Mouse (Mus musculus): ENCODE measurements around the gene Eef1e1. TPM values are rescaled to one million over a fixed set of nuclear protein-coding genes. Genes with fewer than 3 reads are reported as not detected.

Gene Eef1e1
- polyA plus RNA-seq, 1 experiment: 18.3 TPM

DNA sequence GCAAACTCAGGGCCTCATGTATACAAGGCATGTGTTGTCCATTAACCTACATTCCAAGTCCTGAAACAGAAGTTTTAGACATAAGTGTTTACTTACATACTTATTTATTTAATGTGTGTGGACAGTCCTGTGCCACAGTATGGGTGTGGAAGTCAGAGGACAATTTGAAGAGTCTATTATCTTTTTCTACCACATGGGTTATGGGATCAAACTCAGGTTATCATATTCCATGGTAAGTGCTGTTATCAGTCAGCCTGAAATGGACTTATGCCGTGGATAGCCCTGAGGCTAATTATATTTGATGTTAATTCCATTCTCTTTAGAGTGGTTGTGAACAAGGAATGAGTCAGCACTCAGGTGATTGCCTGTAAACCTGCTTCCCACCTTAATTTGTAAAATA lies 5.9 kb upstream of the Eef1e1 start:
- TF ChIP-seq POLR2A (IDR thresholded peaks at IDR 0.05; ENCODE audit: borderline replicate concordance, insufficient read depth, low read length) (no peak), CTCF (IDR thresholded peaks at IDR 0.05; ENCODE audit: borderline replicate concordance, insufficient read depth, low read depth, low read length) (no peak)
- no peak for DNase-seq
- 63% methylated on average over 1 of the region's 1 CpGs for WGBS
- H3K4me1 ChIP-seq (ENCODE audit: control insufficient read depth, insufficient read depth, low read length): no peaks in the 10 kb centered on the region
- H3K27me3 ChIP-seq (ENCODE audit: control insufficient read depth, insufficient read depth, low read length): no peaks in the 10 kb centered on the region
- H3K27ac ChIP-seq (ENCODE audit: insufficient read depth, low read length): no peak overlapping the region
- H3K4me3 ChIP-seq (replicated peaks; ENCODE audit: insufficient read depth, low read depth, low read length): no peak overlapping the region

- Histone ChIP-seq H3K27ac (ENCODE audit: insufficient read depth, low read length) (no peak overlapping the region), H3K4me3 (replicated peaks; ENCODE audit: insufficient read depth, low read depth, low read length) (no peak overlapping the region), H3K27me3 (ENCODE audit: control insufficient read depth, insufficient read depth, low read length) (no peaks in the 10 kb centered on the region), H3K4me1 (ENCODE audit: control insufficient read depth, insufficient read depth, low read length) (peaks cover 3% of the 10 kb centered on the region; the same call in 1 of the 2 replicates)
- 90% methylated on average over 12 of the region's 12 CpGs for WGBS
- no peak for DNase-seq
- TF ChIP-seq CTCF (IDR thresholded peaks at IDR 0.05; ENCODE audit: borderline replicate concordance, insufficient read depth, low read depth, low read length): no peak
- no peak for TF ChIP-seq POLR2A (IDR thresholded peaks at IDR 0.05; ENCODE audit: borderline replicate concordance, insufficient read depth, low read length)
These were observed 772 bp upstream of the Eef1e1 start for GRCm38 (mm10) chr13:38659524-38660136.

- DNase-seq: no peak
- TF ChIP-seq POLR2A (IDR thresholded peaks at IDR 0.05; ENCODE audit: borderline replicate concordance, insufficient read depth, low read length) (no peak), CTCF (IDR thresholded peaks at IDR 0.05; ENCODE audit: borderline replicate concordance, insufficient read depth, low read depth, low read length) (no peak)
- Histone ChIP-seq H3K27ac (ENCODE audit: insufficient read depth, low read length) (no peak overlapping the region), H3K4me3 (replicated peaks; ENCODE audit: insufficient read depth, low read depth, low read length) (peak overlapping the region; percentile 59), H3K27me3 (ENCODE audit: control insufficient read depth, insufficient read depth, low read length) (no peaks in the 10 kb centered on the region), H3K4me1 (ENCODE audit: control insufficient read depth, insufficient read depth, low read length) (peaks cover 3% of the 10 kb centered on the region; the same call in 1 of the 2 replicates)
- 23% methylated on average over 4 of the region's 4 CpGs for WGBS
These were observed 993 bp downstream of the Eef1e1 start for GRCm38 (mm10) chr13:38657865-38658264.

DNA sequence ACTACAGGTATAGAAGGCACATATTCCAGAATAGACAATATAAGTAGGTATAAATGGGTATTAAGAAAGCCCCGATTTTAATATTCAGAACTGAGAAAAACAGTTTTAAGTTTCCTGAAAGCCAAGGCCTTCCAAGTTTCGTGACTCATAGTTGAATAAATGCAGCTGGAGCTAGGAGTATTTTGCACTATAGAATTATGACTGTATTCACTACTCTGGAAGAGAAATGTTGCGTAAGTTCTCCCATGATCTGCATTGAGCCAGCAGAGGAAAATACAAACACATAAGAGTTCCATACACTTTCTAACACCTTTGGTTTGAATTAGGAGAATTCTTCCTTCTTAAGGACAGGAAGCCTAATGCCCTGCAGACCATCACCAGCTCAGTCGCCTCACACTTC lies 8.6 kb downstream of the Eef1e1 start:
- Histone ChIP-seq H3K4me3 (replicated peaks; ENCODE audit: insufficient read depth, low read depth, low read length) (no peak overlapping the region), H3K27me3 (ENCODE audit: control insufficient read depth, insufficient read depth, low read length) (no peaks in the 10 kb centered on the region), H3K27ac (ENCODE audit: insufficient read depth, low read length) (no peak overlapping the region), H3K4me1 (ENCODE audit: control insufficient read depth, insufficient read depth, low read length) (no peaks in the 10 kb centered on the region)
- TF ChIP-seq POLR2A (IDR thresholded peaks at IDR 0.05; ENCODE audit: borderline replicate concordance, insufficient read depth, low read length): no peak
- no peak for TF ChIP-seq CTCF (IDR thresholded peaks at IDR 0.05; ENCODE audit: borderline replicate concordance, insufficient read depth, low read depth, low read length)
- DNase-seq: no peak
- WGBS: 97% methylated on average over 4 of the region's 4 CpGs

GRCm38 (mm10) chr13:38649069-38649468 lies 9.8 kb downstream of the Eef1e1 start:
- 88% methylated on average over 4 of the region's 4 CpGs for WGBS

DNA sequence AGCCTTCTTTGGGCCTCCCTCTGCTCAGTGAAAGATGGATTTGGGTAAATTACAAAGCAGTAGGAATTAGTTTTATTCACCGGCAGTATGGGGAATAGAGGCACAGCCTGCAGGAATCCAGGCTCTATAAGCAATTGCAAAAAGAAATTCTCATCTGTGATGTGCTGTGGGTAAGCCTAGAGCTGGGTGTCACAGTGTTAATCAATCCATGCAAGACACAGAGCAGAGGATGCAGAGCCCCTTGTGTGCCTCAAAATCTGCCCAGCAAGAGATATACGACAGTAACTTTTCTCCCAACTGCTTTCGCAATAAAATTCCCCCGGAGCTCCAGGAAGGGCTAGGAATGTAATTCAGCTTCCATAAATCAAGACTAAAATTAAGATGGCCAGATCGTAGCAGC lies 17.4 kb downstream of the Eef1e1 start:
- Histone ChIP-seq H3K27me3 (ENCODE audit: control insufficient read depth, insufficient read depth, low read length) (no peaks in the 10 kb centered on the region), H3K27ac (ENCODE audit: insufficient read depth, low read length) (no peak overlapping the region), H3K4me1 (ENCODE audit: control insufficient read depth, insufficient read depth, low read length) (peaks cover 3% of the 10 kb centered on the region; the same call in 1 of the 2 replicates), H3K4me3 (replicated peaks; ENCODE audit: insufficient read depth, low read depth, low read length) (no peak overlapping the region)
- no peak for DNase-seq
- no peak for TF ChIP-seq CTCF (IDR thresholded peaks at IDR 0.05; ENCODE audit: borderline replicate concordance, insufficient read depth, low read depth, low read length)
- no peak for TF ChIP-seq POLR2A (IDR thresholded peaks at IDR 0.05; ENCODE audit: borderline replicate concordance, insufficient read depth, low read length)
- 74% methylated on average over 5 of the region's 5 CpGs for WGBS

More at GRCm38 (mm10) chr13:38649069-38649468, 9.8 kb downstream of the Eef1e1 start:
- H3K27ac ChIP-seq (ENCODE audit: insufficient read depth, low read length): no peak overlapping the region
- no peak for DNase-seq
- no peaks in the 10 kb centered on the region for H3K4me1 ChIP-seq (ENCODE audit: control insufficient read depth, insufficient read depth, low read length)
- no peak overlapping the region for H3K4me3 ChIP-seq (replicated peaks; ENCODE audit: insufficient read depth, low read depth, low read length)
- TF ChIP-seq CTCF (IDR thresholded peaks at IDR 0.05; ENCODE audit: borderline replicate concordance, insufficient read depth, low read depth, low read length) (no peak), POLR2A (IDR thresholded peaks at IDR 0.05; ENCODE audit: borderline replicate concordance, insufficient read depth, low read length) (no peak)
- H3K27me3 ChIP-seq (ENCODE audit: control insufficient read depth, insufficient read depth, low read length): no peaks in the 10 kb centered on the region

DNA sequence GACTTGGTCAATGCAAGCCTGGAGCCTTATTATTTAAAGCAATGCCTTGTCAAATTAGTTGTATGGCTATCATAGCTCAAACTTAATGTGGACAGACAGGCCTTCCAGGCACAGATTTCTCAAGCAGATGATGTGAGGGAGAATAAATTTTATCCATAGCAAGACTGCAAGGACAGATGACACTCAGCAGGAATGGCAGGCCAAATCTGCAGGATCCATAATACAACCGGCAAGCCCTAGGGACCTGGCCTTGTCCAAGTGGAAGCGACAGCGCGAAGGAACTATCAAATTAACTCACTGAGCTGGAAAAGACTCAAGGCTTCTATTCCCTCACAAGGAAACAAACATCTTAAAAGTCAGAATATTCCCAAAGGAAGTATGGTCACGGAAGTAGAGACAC lies 17.9 kb downstream of the Eef1e1 start:
- peak in 1 of 2 experiments; percentile 15 for DNase-seq
- TF ChIP-seq POLR2A (IDR thresholded peaks at IDR 0.05; ENCODE audit: borderline replicate concordance, insufficient read depth, low read length) (no peak), CTCF (IDR thresholded peaks at IDR 0.05; ENCODE audit: borderline replicate concordance, insufficient read depth, low read depth, low read length) (no peak)

GRCm38 (mm10) chr13:38638694-38639093 lies 20.2 kb downstream of the Eef1e1 start:
- H3K27me3 ChIP-seq (ENCODE audit: control insufficient read depth, insufficient read depth, low read length): no peaks in the 10 kb centered on the region
- no peak overlapping the region for H3K4me3 ChIP-seq (replicated peaks; ENCODE audit: insufficient read depth, low read depth, low read length)
- WGBS: 81% methylated on average over 11 of the region's 11 CpGs
- no peak for TF ChIP-seq POLR2A (IDR thresholded peaks at IDR 0.05; ENCODE audit: borderline replicate concordance, insufficient read depth, low read length)
- no peak for TF ChIP-seq CTCF (IDR thresholded peaks at IDR 0.05; ENCODE audit: borderline replicate concordance, insufficient read depth, low read depth, low read length)
- peaks cover 3% of the 10 kb centered on the region; the same call in 1 of the 2 replicates for H3K4me1 ChIP-seq (ENCODE audit: control insufficient read depth, insufficient read depth, low read length)
- no peak for DNase-seq
- no peak overlapping the region for H3K27ac ChIP-seq (ENCODE audit: insufficient read depth, low read length)

More for the DNA sequence above, 17.9 kb downstream of the Eef1e1 start:
- H3K27me3 ChIP-seq (ENCODE audit: control insufficient read depth, insufficient read depth, low read length): no peaks in the 10 kb centered on the region
- H3K4me3 ChIP-seq (replicated peaks; ENCODE audit: insufficient read depth, low read depth, low read length): no peak overlapping the region
- no peak overlapping the region for H3K27ac ChIP-seq (ENCODE audit: insufficient read depth, low read length)
- WGBS: 23% methylated on average over 5 of the region's 5 CpGs
- H3K4me1 ChIP-seq (ENCODE audit: control insufficient read depth, insufficient read depth, low read length): peaks cover 3% of the 10 kb centered on the region; the same call in 1 of the 2 replicates

All from cerebellum, adult 2 months (tissue).